Mouse (Mus musculus) liver, embryonic 16.5 days (tissue): ENCODE data around the gene Fam151a. TPM values are rescaled to one million over a fixed set of nuclear protein-coding genes. Genes with fewer than 3 reads are reported as not detected.
"Not testable (repeated sequence)": the region's sequence is repeated elsewhere in the genome, so short reads cannot be mapped to it uniquely, and the experiment has no call there.

ENCODE experiments used
- ATAC-seq: fragments of 200-750 bp; cut with Nextera tagmentation; 2 replicates; pipeline ENCODE4 v1.8.0; 2017; ENCODE audit warnings: low read depth, mild to moderate bottlenecking, moderate number of reproducible peaks, moderate library complexity
- H3K27ac ChIP-seq: fragments of 300-500 bp; sonication (generic); 2 replicates; pipeline ENCODE4 v1.5.1; 2014; ENCODE audit warnings: mild to moderate bottlenecking, low read length
- H3K27me3 ChIP-seq: fragments of 300-500 bp; sonication (generic); 2 replicates; pipeline ENCODE4 v1.6.1; 2014; ENCODE audit warnings: low read depth, low read length, mixed read lengths; ENCODE audit not compliant: control insufficient read depth, insufficient read depth
- H3K36me3 ChIP-seq: fragments of 300-500 bp; sonication (generic); 2 replicates; pipeline ENCODE4 v1.6.1; 2014; ENCODE audit warnings: mild to moderate bottlenecking; ENCODE audit not compliant: control insufficient read depth, insufficient read depth
- H3K4me1 ChIP-seq: fragments of 300-500 bp; sonication (generic); 2 replicates; pipeline ENCODE4 v1.6.1; 2014; ENCODE audit warnings: low read depth, low read length, mixed read lengths; ENCODE audit not compliant: control insufficient read depth
- H3K4me2 ChIP-seq: fragments of 300-500 bp; sonication (generic); 2 replicates; pipeline ENCODE4 v1.6.1; 2014; ENCODE audit warnings: low read depth, low read length, mixed read lengths
- H3K4me3 ChIP-seq: fragments of 300-500 bp; sonication (generic); 2 replicates; pipeline ENCODE4 v1.5.1; 2014; ENCODE audit warnings: low read depth, mild to moderate bottlenecking, low read length
- H3K9ac ChIP-seq: fragments of 300-500 bp; sonication (generic); 2 replicates; pipeline ENCODE4 v1.6.1; 2014; ENCODE audit warnings: low read depth, low read length
- H3K9me3 ChIP-seq: fragments of 300-500 bp; sonication (generic); replicated peaks from 2 replicates; pipeline ENCODE4 v1.6.1; 2016; ENCODE audit warnings: low read length; ENCODE audit not compliant: control insufficient read depth
- WGBS: fragments of 180-500 bp; shearing (Covaris S2); extraction: QIAGEN DNeasy Blood & Tissue Kit; methylation state at CpG from one replicate; pipeline ENCODE4 v1.1.7; 2014; ENCODE audit not compliant: insufficient replicate concordance; 5-methylcytosine and 5-hydroxymethylcytosine counted together
- polyA plus RNA-seq: library from polyadenylated mRNA; unstranded; fragments of >200 nt; fragmentation: Nextera tagmentation; extraction: Ambion mirVana; gene quantifications from 2 replicates; pipeline ENCODE4 v1.2.1, GENCODE M21; 2015

Gene Fam151a
- polyA plus RNA-seq, 1 experiment from 2014 or later, result 0.05 TPM

DNA sequence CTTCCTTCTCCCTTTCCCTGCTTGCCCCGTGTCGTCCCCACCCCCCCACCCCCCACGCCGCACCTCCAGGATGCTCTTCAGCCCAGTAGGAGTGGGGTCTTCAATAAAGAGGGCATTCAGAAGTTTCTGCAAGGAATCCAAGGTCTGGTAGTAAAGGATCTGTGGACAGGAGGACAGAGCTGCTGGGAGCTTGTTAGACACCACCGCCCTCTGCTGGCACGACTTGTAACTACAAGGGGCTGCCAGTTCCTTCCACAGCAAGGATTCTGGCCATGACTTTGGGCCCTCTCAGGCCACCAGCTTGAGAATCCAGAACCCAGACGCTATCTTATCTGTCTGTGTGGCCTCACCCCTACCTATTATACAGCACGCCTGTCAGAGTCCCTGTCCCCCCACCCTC lies 25.3 kb upstream of the Fam151a start:
- no peaks in the 10 kb centered on the region; the same call in 1 of the 2 replicates for H3K27me3 ChIP-seq
- no peak overlapping the region for H3K9ac ChIP-seq
- H3K4me2 ChIP-seq, result 0 out of 2 replicates have a peak overlapping the region, but pooled peaks have one; percentile 5
- no peak for ATAC-seq
- no peak overlapping the region for H3K4me3 ChIP-seq
- no peak overlapping the region for H3K27ac ChIP-seq
- no peaks in the 10 kb centered on the region for H3K9me3 ChIP-seq
- no peaks in the 10 kb centered on the region for H3K4me1 ChIP-seq
- no peaks in the 10 kb centered on the region for H3K36me3 ChIP-seq
- WGBS, result 0% methylated on average over 8 of the region's 8 CpGs

DNA sequence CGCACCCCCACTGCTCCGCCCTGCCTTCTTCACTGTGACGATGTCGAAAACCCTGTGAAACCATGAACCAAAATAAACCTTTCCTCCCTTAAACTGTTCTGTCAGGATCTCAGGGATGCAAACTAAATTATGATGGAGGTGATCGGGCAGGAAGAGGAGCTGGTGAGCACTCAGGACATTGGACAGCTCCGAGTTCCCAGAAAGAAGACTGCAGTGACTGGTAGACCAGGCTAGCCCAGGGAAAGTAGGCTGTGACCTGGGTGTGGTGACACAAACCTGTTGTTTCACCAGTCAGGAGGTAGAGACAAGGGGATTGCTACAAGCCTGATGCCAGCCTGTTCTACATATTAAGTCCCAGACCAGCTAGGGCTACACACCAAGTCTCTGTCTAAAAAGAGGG lies 20.1 kb upstream of the Fam151a start:
- WGBS, result 68% methylated on average over 6 of the region's 6 CpGs

DNA sequence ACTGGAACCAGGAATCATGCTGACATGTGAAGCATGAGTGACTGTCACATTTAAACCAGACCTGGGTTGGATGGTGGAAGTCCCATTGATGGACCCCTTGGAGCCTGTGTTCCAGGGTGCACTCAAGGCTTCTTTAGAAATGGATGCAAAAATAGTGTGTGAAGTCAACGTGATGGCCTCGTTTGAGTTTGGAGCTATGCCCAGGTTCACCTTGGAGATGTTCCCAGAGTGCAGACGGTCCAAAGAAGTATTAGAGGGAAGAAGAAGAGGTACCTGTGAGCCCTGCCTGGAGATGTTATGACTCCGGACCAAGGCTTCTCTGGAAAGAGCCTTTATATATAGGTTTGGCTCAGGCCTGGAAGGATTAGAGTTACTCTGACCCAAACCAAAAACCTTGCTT lies 13.1 kb upstream of the Fam151a start:
- H3K36me3 ChIP-seq, result no peaks in the 10 kb centered on the region
- H3K4me3 ChIP-seq, result no peak overlapping the region
- no peaks in the 10 kb centered on the region for H3K27me3 ChIP-seq
- no peaks in the 10 kb centered on the region for H3K4me1 ChIP-seq
- H3K9ac ChIP-seq, result no peak overlapping the region
- H3K27ac ChIP-seq, result no peak overlapping the region
- ATAC-seq, result no peak
- 67% methylated on average over 4 of the region's 4 CpGs for WGBS
- no peaks in the 10 kb centered on the region for H3K9me3 ChIP-seq
- no peak overlapping the region for H3K4me2 ChIP-seq

More for the DNA sequence above, 20.1 kb upstream of the Fam151a start:
- Histone ChIP-seq H3K27me3 (no peaks in the 10 kb centered on the region; the same call in 1 of the 2 replicates), H3K9me3 (no peaks in the 10 kb centered on the region), H3K36me3 (no peaks in the 10 kb centered on the region), H3K4me1 (no peaks in the 10 kb centered on the region), H3K27ac (no peak overlapping the region), H3K9ac (no peak overlapping the region), H3K4me3 (no peak overlapping the region), H3K4me2 (no peak overlapping the region)
- no peak for ATAC-seq

DNA sequence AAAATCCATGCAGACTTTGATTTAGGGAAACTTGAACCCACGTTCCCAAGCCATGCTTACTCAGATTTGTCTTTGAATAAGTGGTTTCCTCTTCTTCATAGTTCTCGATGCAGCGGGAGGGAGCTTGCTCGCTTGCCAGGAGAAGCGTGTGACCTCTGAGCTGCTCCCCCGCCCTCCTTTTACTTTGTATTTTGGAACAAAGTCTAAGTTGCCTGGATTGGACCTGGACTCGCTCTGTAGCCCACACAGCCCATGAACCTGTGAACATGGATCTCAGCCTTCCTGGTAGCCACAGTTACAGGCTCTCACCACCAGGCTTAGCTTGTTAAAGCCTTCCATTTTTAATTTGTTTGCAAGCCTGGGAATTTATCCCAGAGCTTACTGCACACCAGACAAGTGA lies 2.9 kb upstream of the Fam151a start, which contains the start of gene Mroh7:
Gene Mroh7, minus strand, starts transcription at position 112 of the 400 bp plus-strand sequence.
- no peak for ATAC-seq
- Histone ChIP-seq H3K4me1 (no peaks in the 10 kb centered on the region), H3K4me3 (no peak within 1 kb of the TSS), H3K4me2 (no peak within 1 kb of the TSS), H3K9ac (no peak within 1 kb of the TSS), H3K27ac (no peak within 1 kb of the TSS), H3K9me3 (no peaks in the 10 kb centered on the region), H3K36me3 (no peaks in the 10 kb centered on the region), H3K27me3 (no peaks in the 10 kb centered on the region)
- 52% methylated on average over 7 of the region's 7 CpGs for WGBS

DNA sequence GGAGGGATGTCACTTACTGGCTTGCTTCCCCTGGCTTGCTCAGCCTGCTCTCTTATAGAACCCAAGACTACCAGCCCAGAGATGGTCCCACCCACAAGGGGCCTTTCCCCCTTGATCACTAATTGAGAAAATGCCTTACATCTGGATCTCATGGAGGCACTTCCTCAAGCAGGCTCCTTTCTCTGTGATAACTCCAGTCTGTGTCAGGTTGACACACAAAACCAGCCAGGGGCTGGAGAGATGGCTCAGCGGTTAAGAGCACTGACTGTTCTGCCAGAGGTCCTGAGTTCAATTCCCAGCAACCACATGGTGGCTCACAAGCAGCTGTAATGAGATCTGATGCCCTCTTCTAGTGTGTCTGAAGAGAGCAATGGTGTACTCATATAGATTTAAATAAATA lies 3.2 kb downstream of the Fam151a start:
- not testable (repeated sequence) for ATAC-seq, H3K9me3 ChIP-seq
- WGBS, result 81% methylated on average over 1 of the region's 1 CpGs

DNA sequence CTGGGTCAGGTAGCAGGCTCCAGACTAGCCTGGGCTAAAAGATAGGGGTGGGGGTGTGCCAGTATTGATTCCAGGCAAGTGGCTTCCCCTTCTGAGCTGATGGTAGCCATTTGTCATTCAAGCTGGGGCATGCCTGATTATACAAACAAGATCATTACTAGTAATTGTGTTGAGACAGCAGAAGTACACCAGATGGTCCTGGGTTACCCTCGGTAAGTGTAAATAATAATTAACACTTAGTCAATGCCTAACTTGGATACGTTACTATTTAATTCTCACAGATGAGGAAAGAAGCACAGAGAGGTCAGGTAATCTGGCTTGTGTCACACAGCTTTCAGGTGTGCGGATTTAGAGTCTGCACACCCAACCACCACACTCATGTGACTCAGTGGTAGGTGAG lies 4.2 kb downstream of the Fam151a start:
- H3K4me1 ChIP-seq, result no peaks in the 10 kb centered on the region
- no peak overlapping the region for H3K4me3 ChIP-seq
- H3K27ac ChIP-seq, result no peak overlapping the region
- H3K9me3 ChIP-seq, result no peaks in the 10 kb centered on the region
- ATAC-seq, result no peak
- no peaks in the 10 kb centered on the region for H3K27me3 ChIP-seq
- H3K36me3 ChIP-seq, result no peaks in the 10 kb centered on the region
- 67% methylated on average over 3 of the region's 3 CpGs for WGBS
- H3K4me2 ChIP-seq, result no peak overlapping the region
- no peak overlapping the region for H3K9ac ChIP-seq

More for the DNA sequence above, 3.2 kb downstream of the Fam151a start:
- H3K27me3 ChIP-seq, H3K36me3 ChIP-seq, H3K4me2 ChIP-seq, H3K4me1 ChIP-seq, H3K9ac ChIP-seq, H3K4me3 ChIP-seq, H3K27ac ChIP-seq: not testable (repeated sequence)

DNA sequence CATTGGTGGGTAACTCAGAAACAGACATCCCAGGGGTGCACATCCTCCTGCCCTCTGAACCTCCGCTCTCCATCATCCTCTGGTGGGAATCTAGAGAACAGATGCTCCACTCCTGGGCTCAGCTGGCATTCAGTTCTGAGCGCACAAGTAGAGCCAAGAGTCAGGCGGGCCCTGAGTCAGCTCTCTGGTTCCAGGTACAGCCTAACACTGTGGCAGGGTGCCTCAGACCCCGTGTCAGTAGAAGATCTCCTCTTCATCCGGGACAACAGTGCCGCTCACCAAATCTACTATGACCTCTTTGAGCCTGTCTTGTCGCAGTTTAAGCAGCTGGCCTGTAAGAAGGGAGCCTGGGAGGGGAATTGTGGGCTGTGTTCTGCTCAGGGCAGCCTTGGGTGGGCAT lies 12.2 kb downstream of the Fam151a start:
- 75% methylated on average over 7 of the region's 7 CpGs for WGBS
- no peak for ATAC-seq
- H3K9me3 ChIP-seq, result no peaks in the 10 kb centered on the region
- no peaks in the 10 kb centered on the region for H3K36me3 ChIP-seq
- H3K27me3 ChIP-seq, result no peaks in the 10 kb centered on the region
- no peak overlapping the region for H3K9ac ChIP-seq
- H3K27ac ChIP-seq, result no peak overlapping the region
- no peak overlapping the region for H3K4me2 ChIP-seq
- no peaks in the 10 kb centered on the region for H3K4me1 ChIP-seq
- no peak overlapping the region for H3K4me3 ChIP-seq

DNA sequence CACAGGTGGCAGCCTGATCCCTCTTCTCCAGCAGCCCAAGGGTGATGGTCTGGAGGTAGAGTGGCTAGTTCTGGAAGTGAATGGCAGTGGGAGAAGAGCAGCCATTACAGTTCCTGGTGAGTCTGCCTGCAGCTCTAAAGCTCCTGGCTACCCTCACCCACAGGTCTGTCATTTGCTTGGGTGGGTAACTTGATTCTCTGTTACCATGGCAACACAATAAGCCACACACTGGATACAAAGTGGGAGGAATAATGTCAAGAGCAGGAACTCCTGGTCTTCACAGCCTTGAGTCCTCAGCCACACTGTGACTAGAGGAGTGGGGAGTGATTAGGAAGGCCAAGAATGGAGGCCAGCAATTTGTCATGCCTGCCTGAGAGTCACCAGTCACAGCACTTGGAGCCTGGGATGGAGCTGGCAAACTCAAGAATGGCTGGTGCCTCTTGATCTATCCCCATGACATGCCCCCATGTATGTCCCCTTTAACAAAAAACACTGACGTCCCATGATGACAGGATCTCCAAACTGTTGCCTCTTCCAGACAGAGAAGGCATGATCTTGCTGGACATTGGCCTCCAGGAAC lies 13.4 kb downstream of the Fam151a start:
- Histone ChIP-seq H3K27me3 (no peaks in the 10 kb centered on the region), H3K4me1 (no peaks in the 10 kb centered on the region), H3K4me3 (no peak overlapping the region), H3K9ac (no peak overlapping the region), H3K27ac (no peak overlapping the region), H3K4me2 (no peak overlapping the region), H3K36me3 (no peaks in the 10 kb centered on the region), H3K9me3 (no peaks in the 10 kb centered on the region)
- ATAC-seq, result no peak
- WGBS, result 70% methylated on average over 1 of the region's 1 CpGs

DNA sequence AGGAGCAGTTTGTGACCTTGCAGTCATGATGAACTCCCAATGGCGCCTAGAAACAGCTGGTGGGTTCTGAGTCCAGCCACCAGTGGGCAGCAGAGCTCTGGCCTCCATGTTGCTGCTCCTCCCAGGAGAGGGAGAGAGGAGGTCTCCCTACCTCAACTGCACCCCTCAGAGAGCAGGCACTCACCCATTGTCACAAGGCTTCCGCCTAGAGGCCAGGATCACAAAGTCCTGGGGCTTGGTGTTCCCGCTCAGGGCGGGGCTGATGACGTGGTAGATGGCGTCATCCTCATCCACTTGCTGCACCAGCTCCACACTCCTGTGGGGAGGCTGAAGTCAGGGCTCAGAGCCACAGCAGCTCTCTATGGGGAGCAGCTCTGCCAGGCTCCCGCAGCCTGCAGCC lies 16.0 kb downstream of the Fam151a start:
- no peak overlapping the region for H3K4me2 ChIP-seq
- no peak overlapping the region for H3K9ac ChIP-seq
- peak; percentile 42 for ATAC-seq
- H3K27me3 ChIP-seq, result no peaks in the 10 kb centered on the region
- no peaks in the 10 kb centered on the region for H3K4me1 ChIP-seq
- no peak overlapping the region for H3K4me3 ChIP-seq
- H3K9me3 ChIP-seq, result no peaks in the 10 kb centered on the region
- 22% methylated on average over 7 of the region's 7 CpGs for WGBS
- no peaks in the 10 kb centered on the region for H3K36me3 ChIP-seq
- H3K27ac ChIP-seq, result no peak overlapping the region
